Mouse (Mus musculus) C2C12 (cell line): ENCODE measurements around the gene Ip6k2.
A peak's percentile ranks its signal among the peaks of the same experiment; 100 is the strongest.

ENCODE experiments used
- CTCF ChIP-seq: IDR thresholded peaks from one replicate; pipeline ENCODE4 v1.5.1; 2011; ENCODE audit not compliant: control insufficient read depth, insufficient read depth, insufficient read length
- FOSL1 ChIP-seq: IDR thresholded peaks from one replicate; pipeline ENCODE4 v1.8.0; 2011; ENCODE audit warnings: mild to moderate bottlenecking, low read length; ENCODE audit not compliant: poor library complexity, insufficient read depth, severe bottlenecking
- MAX ChIP-seq: IDR thresholded peaks from one replicate; pipeline ENCODE4 v1.6.1; 2011; ENCODE audit warnings: mild to moderate bottlenecking, control low read depth
- MYOG ChIP-seq: IDR thresholded peaks from one replicate; pipeline ENCODE4 v1.6.1; 2011; ENCODE audit not compliant: control insufficient read depth, insufficient read length; ENCODE audit errors: extremely low read depth

DNA sequence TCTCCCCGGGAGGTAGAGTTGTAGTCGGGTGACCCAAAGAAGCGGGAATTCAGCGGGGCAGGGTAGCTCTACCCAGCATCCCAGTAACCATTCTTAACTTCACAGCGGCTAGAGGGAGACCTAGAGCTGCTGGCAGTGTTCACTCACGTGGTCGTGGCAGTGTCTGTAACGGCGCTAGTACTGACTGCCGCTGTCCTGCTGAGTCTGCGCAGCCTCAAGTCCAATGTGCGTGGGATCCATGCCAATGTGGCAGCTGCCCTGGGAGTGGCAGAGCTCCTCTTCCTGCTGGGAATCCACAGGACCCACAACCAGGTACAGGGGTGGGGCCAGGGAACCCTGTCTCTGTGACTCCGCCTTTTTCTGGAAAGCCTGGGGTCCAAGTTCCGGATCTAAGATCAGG lies 59.4 kb downstream of the Ip6k2 start:
- TF ChIP-seq CTCF (peak; percentile 20), MYOG (no peak), FOSL1 (no peak), MAX (no peak)
